18 mouse cellular contexts compared by ENCODE assay signal in genomic region chr12:89470226-89470625, GRCm38 (mm10).
A peak's percentile ranks its signal among the peaks of the same experiment; 100 is the strongest.
DNase-seq lines count a peak whose midpoint lies in the region; ATAC-seq and TF ChIP-seq lines count a peak whose summit lies in the region.
"Had no signal": no experiment of that assay in that cellular context is flagged by ENCODE, and none has a peak within 500 bp of the region (broad histone marks: within the 10 kb centered on the region; RNA-seq: fewer than 3 reads in every experiment).

No protein-coding gene starts in this region.

- H3K4me3 ChIP-seq in gastrocnemius, adult 2 months: no peak overlapping the region
- no peak overlapping the region for H3K4me3 ChIP-seq in heart, postnatal 0 days (ENCODE audit: low read depth, low read length)
- H3K4me3 ChIP-seq: embryonic facial prominence, embryonic 10.5 days; forebrain, embryonic 13.5 days; hindbrain, embryonic 13.5 days; intestine, embryonic 15.5 days had no signal

- no peak for TF ChIP-seq EP300 in heart, postnatal 0 days (IDR thresholded peaks at IDR 0.05; ENCODE audit: low read depth)

- intact Hi-C loops in gastrocnemius, adult 2 months (cut with DNase I): no loop called here
- intact Hi-C loops in gastrocnemius, postnatal 36 days (cut with DNase I): no loop called here
- intact Hi-C loops in heart, postnatal 25 days (cut with DNase I): no loop called here

- 32% methylated on average over 2 of the region's 2 CpGs for WGBS in heart, postnatal 0 days

- H3K9ac ChIP-seq in heart, postnatal 0 days (replicated peaks; ENCODE audit: low read depth, low read length): no peak overlapping the region
- H3K9ac ChIP-seq: forebrain, embryonic 13.5 days; forebrain, postnatal 0 days; hindbrain, embryonic 13.5 days; intestine, embryonic 15.5 days had no signal

- H3K9me3 ChIP-seq in heart, postnatal 0 days (replicated peaks; ENCODE audit: control insufficient read depth, low read length): no peaks in the 10 kb centered on the region
- H3K9me3 ChIP-seq: embryonic facial prominence, embryonic 10.5 days; forebrain, embryonic 13.5 days; hindbrain, embryonic 13.5 days; intestine, embryonic 15.5 days had no signal

- H3K4me2 ChIP-seq in heart, postnatal 0 days (ENCODE audit: low read depth, low read length): no peak overlapping the region
- H3K4me2 ChIP-seq: forebrain, embryonic 13.5 days; hindbrain, embryonic 13.5 days; intestine, embryonic 15.5 days had no signal

- no peaks in the 10 kb centered on the region for H3K27me3 ChIP-seq in heart, postnatal 0 days (ENCODE audit: control insufficient read depth, insufficient read depth, low read length)
- H3K27me3 ChIP-seq: forebrain, embryonic 13.5 days; hindbrain, embryonic 13.5 days; intestine, embryonic 15.5 days had no signal

- peak; percentile 16 for DNase-seq in gastrocnemius, adult 2 months
- no peak for DNase-seq in gastrocnemius, postnatal 36 days
- peak; percentile 35 for DNase-seq in heart, adult 8-10 months (ENCODE audit: low spot score)
- DNase-seq in heart, postnatal 25 days (ENCODE audit: low spot score): no peak
- peak; percentile 52 for DNase-seq in heart, postnatal 0 days (ENCODE audit: low spot score)
- peak; percentile 48 for DNase-seq in heart, postnatal 4 days
- no peak for DNase-seq in right cerebral cortex, postnatal 10 days (ENCODE audit: low spot score in 2 of 2)
- DNase-seq in thymus, postnatal 10 days (ENCODE audit: low spot score in 2 of 2): no peak
- DNase-seq: adrenal gland, adult 2 months; cerebellum, adult 11 months; cerebellum, adult 8-10 months; cerebellum, postnatal 36 days; forebrain, postnatal 0 days; kidney, adult 18-20 months had no signal

- peak; percentile 76; the same call in 1 of the 2 replicates for ATAC-seq in heart, postnatal 0 days (ENCODE audit: insufficient read depth, low read depth)
- ATAC-seq: forebrain, embryonic 13.5 days; forebrain, postnatal 0 days; intestine, embryonic 15.5 days had no signal

- peaks cover 10% of the 10 kb centered on the region for H3K4me1 ChIP-seq in heart, postnatal 0 days (ENCODE audit: control insufficient read depth, insufficient read depth)
- H3K4me1 ChIP-seq: embryonic facial prominence, embryonic 10.5 days; hindbrain, embryonic 13.5 days; intestine, embryonic 15.5 days had no signal

- H3K27ac ChIP-seq in gastrocnemius, adult 2 months: no peak overlapping the region
- H3K27ac ChIP-seq in heart, postnatal 0 days (ENCODE audit: low read depth): no peak overlapping the region
- H3K27ac ChIP-seq: embryonic facial prominence, embryonic 10.5 days; forebrain, embryonic 13.5 days; hindbrain, embryonic 13.5 days; intestine, embryonic 15.5 days had no signal

- no peak for TF ChIP-seq CTCF in gastrocnemius, adult 2 months (IDR thresholded peaks at IDR 0.05)
- TF ChIP-seq CTCF in heart, postnatal 0 days (IDR thresholded peaks at IDR 0.05; ENCODE audit: low read depth): no peak

- no peaks in the 10 kb centered on the region for H3K36me3 ChIP-seq in heart, postnatal 0 days (replicated peaks; ENCODE audit: control insufficient read depth, insufficient read depth, low read length)
- H3K36me3 ChIP-seq: embryonic facial prominence, embryonic 10.5 days; hindbrain, embryonic 13.5 days; intestine, embryonic 15.5 days had no signal

Comparison
In these comparisons a context has a peak if more than half of its experiments do, and no peak if none do; other contexts are left out.
1. DNase-seq: peak in gastrocnemius, adult 2 months (single experiment), heart, adult 8-10 months (single experiment), heart, postnatal 0 days (single experiment) and heart, postnatal 4 days (single experiment); none in gastrocnemius, postnatal 36 days (0 of 2), heart, postnatal 25 days (single experiment), right cerebral cortex, postnatal 10 days (0 of 2) and thymus, postnatal 10 days (0 of 2).